Mouse (Mus musculus): ENCODE data around the gene Gm42906.

- TF ChIP-seq TAL1 (IDR thresholded peaks at IDR 0.05; ENCODE audit: low read length) (no peak), GATA1 (IDR thresholded peaks at IDR 0.05; ENCODE audit: low read length) (no peak)
Measured at GRCm38 (mm10) chr5:151054743-151055114, 373.2 kb downstream of the Gm42906 start.
